Mouse (Mus musculus) macrophage (primary cell): ENCODE measurements around the gene Hdac7. TPM values are rescaled to one million over a fixed set of nuclear protein-coding genes. Genes with fewer than 3 reads are reported as not detected.
A peak's percentile ranks its signal among the peaks of the same experiment; 100 is the strongest.

Experiments
- H3K27ac ChIP-seq: fragments of 350-480 bp; formaldehyde crosslinking; 2 replicates; pipeline ENCODE4 v1.9.0; 2021
- H3K36me3 ChIP-seq: fragments of 350-480 bp; formaldehyde crosslinking; 2 replicates; pipeline ENCODE4 v1.9.0; 2021; ENCODE audit errors: inconsistent target
- H3K4me3 ChIP-seq: fragments of 350-480 bp; formaldehyde crosslinking; 2 replicates; pipeline ENCODE4 v1.9.0; 2021; ENCODE audit errors: inconsistent target
- H3K79me2 ChIP-seq: fragments of 350-480 bp; formaldehyde crosslinking; 2 replicates; pipeline ENCODE4 v1.9.0; 2021; ENCODE audit errors: inconsistent target
- WGBS: methylation state at CpG from one replicate; pipeline ENCODE4 v1.1.7; 2026; ENCODE audit warnings: inconsistent platforms; ENCODE audit not compliant: missing documents; 5-methylcytosine and 5-hydroxymethylcytosine counted together
- polyA plus RNA-seq: library from polyadenylated mRNA; stranded (reverse); fragments of 250-400 nt; gene quantifications from 3 replicates; pipeline ENCODE4 v1.2.4, GENCODE M21; 2018; ENCODE audit warnings: inconsistent platforms

The Hdac7 gene
- polyA plus RNA-seq, 1 experiment from 2014 or later: 2.1 TPM

DNA sequence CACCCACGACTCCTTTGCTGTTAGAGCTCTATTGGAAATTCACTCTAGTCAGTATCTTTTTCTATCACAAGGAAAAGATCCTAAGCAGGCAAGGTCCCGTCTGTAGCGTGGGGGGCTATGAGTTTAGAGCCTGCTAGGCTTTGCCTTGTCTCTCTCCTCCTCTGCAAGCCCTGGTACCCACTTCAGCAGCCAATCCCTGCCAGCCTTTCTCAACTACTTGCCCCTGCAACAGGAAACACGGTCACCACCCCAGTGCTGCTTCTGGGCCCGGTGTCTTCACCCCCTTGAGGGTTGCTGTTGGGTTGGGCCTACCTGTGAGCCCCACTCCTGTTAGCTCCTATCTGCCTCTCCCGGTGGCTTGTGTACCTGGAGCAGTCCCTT, 22.3 kb downstream of the Hdac7 start:
- Histone ChIP-seq H3K4me3 (no peak overlapping the region), H3K27ac (peak overlapping the region; percentile 35), H3K36me3 (no peaks in the 10 kb centered on the region), H3K79me2 (no peaks in the 10 kb centered on the region)
- 42% methylated on average over 6 of the region's 6 CpGs for WGBS

DNA sequence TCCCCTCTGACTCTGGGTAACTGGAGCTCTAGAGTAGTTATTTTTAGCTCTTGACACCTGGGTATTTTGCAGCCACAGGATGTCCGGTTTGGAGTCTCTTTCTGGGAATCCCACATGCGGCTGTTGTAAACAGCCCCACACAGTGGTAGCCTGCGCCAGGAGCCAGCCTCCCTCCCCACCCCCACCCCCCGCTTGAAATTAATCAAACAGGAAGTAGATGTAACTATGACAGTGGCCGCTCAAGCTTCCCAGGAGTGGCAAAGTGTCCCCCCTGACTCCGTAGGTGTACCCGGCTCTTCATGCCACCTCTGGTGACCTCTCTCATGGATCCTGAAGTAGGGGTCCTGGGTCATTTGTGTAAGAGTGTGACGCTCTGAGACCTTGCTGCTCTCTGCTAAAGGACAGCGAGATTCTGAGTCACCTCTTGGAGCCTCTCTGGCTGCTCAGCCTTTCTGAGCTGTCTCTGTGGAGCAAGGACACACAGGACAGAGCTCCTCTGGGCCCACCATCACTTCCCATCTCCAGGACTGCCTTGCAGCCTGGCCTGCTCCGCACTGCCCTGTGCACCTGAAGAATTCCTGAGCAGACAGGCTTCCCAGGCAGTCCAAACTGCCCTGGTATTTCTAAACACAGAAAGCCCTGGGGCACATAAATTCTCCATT, 22.9 kb downstream of the Hdac7 start:
- WGBS: 15% methylated on average over 10 of the region's 10 CpGs
- Histone ChIP-seq H3K79me2 (no peaks in the 10 kb centered on the region), H3K27ac (peak overlapping the region; percentile 35), H3K36me3 (no peaks in the 10 kb centered on the region), H3K4me3 (no peak overlapping the region)

DNA sequence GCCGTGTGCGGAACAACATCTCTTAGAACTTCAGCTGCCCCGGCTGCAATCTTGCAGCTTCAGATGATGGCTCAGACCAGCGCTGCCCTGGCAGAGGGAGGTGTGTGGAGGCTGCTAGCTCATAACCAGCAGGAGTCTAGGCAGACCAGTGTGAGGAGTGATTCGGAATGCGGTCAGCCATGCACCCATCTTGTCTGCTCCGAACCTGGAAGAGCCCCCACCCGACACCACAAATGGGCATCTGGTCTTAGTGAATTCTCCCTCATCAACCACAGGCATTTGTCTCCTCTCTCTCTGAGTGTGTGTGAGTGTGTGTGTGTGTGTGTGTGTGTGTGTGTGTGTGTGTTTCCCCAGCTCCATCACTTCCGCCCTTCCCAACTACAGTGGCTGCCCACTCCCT, 24.4 kb downstream of the Hdac7 start:
- H3K36me3 ChIP-seq: no peaks in the 10 kb centered on the region
- WGBS: 99% methylated on average over 9 of the region's 9 CpGs
- no peak overlapping the region for H3K4me3 ChIP-seq
- H3K27ac ChIP-seq: no peak overlapping the region
- no peaks in the 10 kb centered on the region for H3K79me2 ChIP-seq

DNA sequence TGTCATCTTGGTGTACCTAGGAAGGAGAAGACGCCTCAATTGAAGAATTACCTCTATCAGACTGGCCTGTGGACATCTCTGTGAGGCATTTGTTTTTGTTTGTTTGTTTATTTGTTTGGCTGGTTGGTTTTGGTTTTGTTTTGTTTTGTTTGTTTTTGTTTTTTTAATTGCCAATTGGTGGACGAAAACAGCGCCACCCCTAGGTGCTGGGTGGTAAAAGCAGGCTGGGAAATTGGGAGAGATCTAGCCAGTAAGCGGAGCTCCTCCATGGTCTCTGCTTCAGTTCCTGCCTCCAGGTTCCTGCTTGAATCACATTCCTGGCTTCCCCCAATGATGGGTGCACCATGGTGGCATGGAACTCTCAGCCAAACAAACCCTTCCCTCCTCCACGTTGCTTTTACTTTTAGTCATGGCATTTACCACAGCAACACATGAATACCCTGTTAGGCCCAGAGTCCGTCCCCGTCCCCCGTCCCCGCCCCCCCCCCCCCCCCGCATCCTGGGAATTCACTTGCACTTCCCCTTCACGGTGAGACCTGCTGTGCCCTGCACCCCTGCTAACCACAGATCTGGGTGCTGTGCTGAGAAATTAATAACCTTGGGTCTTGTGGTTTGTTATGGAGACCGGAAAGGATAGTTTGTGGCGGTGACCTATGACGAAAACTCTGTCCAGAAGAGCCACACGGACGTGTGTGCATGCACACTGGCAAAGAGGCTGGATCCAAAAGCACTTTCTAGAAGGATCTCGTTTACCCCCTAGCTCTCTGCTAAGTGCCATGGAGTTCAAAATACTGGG, 27.9 kb downstream of the Hdac7 start:
- Histone ChIP-seq H3K4me3 (no peak overlapping the region), H3K27ac (no peak overlapping the region), H3K36me3 (no peaks in the 10 kb centered on the region), H3K79me2 (no peaks in the 10 kb centered on the region)
- 44% methylated on average over 11 of the region's 17 CpGs for WGBS

DNA sequence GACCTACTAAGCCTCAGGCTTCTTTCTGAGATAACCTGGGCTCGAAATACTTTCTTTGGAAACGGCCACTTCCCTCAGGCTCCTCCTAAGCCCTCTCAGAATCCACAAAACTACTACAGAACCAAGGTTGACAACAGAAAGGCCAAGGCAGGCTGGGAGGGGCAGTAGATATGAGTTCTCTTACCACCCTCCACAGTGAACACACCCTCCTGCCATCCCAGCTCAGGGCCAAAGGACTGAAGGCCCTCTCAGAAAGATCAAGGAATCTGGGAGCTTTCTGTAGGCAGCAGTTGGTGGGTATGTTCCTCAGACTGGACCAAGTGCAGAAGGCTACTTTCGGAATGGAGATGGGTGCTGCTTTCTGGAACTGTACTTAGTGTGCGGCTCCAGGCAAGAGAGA, 29.0 kb downstream of the Hdac7 start:
- 100% methylated on average over 4 of the region's 4 CpGs for WGBS
- Histone ChIP-seq H3K27ac (no peak overlapping the region), H3K79me2 (no peaks in the 10 kb centered on the region), H3K36me3 (no peaks in the 10 kb centered on the region), H3K4me3 (no peak overlapping the region)

DNA sequence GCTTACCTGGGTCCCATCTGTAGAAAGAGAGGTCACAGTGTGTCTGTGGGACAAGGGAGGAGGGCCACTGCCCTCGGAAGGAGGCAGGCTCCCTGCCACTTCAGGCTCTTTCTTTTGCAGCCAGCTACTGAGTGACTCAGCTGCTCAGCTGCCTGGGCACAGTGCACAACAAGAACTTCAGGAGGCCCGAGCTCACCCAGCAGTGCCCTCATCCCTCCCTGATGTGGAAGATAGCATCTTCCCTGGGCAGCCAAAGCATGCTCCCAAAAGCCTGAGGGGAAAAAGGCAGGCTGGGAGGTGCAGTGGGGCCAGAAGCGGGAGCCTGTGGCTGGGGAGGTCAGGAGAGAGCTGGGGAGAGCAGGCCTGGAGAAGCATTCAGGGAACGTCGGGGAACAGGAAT, 29.6 kb downstream of the Hdac7 start:
- no peak overlapping the region for H3K4me3 ChIP-seq
- no peaks in the 10 kb centered on the region for H3K79me2 ChIP-seq
- H3K36me3 ChIP-seq: no peaks in the 10 kb centered on the region
- WGBS: 64% methylated on average over 5 of the region's 5 CpGs
- no peak overlapping the region for H3K27ac ChIP-seq

DNA sequence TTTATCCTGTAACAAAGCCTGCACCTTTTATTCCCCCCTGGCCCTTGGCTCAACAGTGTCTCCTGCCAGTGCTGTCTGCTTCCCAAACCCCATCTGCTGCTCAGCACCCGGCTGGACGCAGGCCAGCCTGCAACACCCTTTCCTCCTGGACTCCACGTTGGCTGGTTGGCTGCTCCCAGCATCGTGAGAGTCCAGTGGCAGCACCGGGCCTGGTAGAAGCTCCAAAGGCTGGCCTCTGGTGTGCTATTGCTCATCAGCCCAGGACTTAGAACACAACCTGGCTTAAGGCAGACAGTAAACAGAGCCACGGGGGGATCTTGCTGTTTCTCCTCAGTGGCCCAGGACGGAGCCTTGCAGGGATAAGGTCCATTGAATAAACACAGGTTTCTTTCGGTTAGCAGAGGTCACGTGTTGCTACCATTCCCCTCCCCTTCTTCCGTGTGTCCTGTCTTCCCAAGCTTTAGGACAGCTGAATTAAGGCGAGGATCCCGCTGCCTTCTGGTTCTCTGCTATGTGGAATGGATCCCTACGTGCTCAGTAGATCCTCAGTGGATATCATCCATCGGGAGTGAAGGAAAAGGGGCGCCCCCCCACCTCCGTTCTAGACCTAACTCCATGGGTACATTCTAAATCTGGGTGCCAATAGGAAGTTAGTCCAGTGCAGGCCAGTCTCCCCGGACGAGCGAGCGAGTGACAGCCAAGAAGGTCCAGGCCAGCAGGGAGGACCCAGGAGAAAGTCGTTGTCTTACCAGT, 30.7 kb downstream of the Hdac7 start:
- no peak overlapping the region for H3K4me3 ChIP-seq
- no peaks in the 10 kb centered on the region for H3K79me2 ChIP-seq
- H3K36me3 ChIP-seq: no peaks in the 10 kb centered on the region
- 85% methylated on average over 21 of the region's 21 CpGs for WGBS
- no peak overlapping the region for H3K27ac ChIP-seq

DNA sequence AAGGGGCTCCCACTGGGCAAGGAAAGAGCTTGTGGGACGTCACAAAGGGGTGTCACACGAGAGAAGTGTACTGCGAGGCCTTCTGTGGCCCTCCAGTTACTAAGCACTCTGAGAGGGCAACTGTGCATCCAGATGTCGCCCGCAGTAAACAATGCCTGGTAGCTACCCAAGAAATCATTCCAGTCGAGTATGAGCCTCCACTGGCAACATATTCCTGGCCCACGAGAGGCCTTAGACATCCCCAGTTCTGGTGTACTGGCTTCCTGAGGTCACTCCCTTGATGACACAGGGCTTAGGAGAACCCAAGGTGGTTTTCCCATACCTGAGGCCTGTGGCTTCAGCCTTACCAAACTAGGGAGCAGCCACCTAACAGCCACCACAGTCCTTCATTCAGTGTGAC, 31.4 kb downstream of the Hdac7 start:
- Histone ChIP-seq H3K79me2 (no peaks in the 10 kb centered on the region), H3K27ac (no peak overlapping the region), H3K4me3 (no peak overlapping the region), H3K36me3 (no peaks in the 10 kb centered on the region)
- 86% methylated on average over 7 of the region's 7 CpGs for WGBS

DNA sequence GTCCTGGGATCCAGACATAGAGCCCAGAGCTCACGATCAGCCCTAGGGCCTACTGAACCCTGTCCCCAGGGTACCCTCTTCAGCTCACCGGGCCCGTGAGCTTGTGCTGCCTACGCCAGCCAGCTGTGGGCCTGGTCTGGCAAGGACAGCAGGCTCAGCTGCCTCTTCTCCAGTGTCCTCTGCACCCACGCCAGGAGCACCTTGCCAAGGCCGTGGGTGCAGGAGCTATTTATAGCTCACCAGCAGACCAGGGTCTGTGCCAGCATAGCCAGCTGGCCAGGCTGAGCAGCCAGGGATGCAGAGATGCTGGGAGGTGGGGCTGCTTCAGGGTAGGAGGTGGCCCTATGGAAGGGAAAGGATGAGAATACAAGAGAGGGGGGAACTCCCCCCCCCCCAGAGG, 32.2 kb downstream of the Hdac7 start:
- H3K79me2 ChIP-seq: no peaks in the 10 kb centered on the region
- H3K36me3 ChIP-seq: no peaks in the 10 kb centered on the region
- H3K4me3 ChIP-seq: no peak overlapping the region
- WGBS: 81% methylated on average over 6 of the region's 6 CpGs
- no peak overlapping the region for H3K27ac ChIP-seq

DNA sequence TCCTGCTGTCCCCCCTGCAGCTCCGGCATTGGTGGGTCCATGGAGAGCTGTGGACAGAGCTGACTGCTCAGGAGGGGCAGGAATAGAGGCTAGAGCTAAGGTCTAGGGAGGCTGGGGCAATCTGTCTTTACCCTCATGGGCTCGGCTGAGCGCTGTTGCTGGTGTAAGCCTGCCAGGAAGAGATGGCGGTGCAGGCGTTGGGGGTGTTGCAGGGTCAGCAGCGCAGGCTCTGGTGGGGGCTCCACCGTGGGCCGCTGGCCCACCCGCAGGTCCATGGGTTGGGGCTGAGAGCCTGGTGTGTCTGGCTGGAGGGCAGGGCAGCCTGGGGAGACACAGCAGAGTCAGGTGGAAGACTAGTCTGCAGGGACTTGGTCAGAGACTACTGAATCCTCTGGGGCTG, 33.0 kb downstream of the Hdac7 start:
- no peaks in the 10 kb centered on the region for H3K79me2 ChIP-seq
- 90% methylated on average over 9 of the region's 9 CpGs for WGBS
- H3K4me3 ChIP-seq: no peak overlapping the region
- no peaks in the 10 kb centered on the region for H3K36me3 ChIP-seq
- H3K27ac ChIP-seq: no peak overlapping the region

DNA sequence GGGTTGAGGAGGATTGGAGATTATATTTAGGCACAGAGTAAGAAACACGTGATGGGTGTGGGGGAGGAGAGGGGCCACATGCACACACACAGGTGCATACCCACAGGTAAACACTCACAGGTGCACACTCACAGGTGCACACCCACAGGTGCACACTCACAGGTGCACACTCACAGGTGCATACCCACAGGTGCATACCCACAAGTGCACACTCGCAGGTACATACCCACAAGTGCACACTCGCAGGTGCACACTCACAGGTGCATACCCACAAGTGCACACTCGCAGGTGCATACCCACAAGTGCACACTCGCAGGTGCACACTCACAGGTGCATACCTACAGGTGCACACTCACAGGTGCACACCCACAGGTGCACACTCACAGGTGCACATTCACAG, 33.9 kb downstream of the Hdac7 start:
- Histone ChIP-seq H3K36me3 (no peaks in the 10 kb centered on the region), H3K4me3 (no peak overlapping the region), H3K79me2 (no peaks in the 10 kb centered on the region), H3K27ac (no peak overlapping the region)
- 91% methylated on average over 4 of the region's 5 CpGs for WGBS

DNA sequence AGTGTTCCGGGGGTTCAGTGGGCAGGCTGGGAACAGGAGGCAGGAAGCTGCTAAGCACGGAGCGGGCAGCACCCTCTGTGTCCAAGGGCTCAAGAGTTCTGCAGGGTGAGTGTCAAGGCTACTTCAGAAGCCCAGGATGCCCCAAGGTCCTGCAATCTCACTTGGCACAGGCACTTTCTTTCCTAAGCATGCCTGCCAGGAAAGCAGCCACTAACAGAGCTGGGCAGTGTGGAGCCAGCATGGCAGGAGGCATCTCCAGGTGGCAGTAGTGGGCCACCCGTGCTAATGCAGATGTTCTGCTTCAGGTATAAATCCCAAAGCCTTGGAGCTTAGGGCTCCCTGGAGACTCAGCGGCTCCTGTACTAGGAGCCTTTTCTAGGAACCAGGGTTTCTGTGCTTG, 34.4 kb downstream of the Hdac7 start:
- H3K27ac ChIP-seq: no peak overlapping the region
- no peak overlapping the region for H3K4me3 ChIP-seq
- WGBS: 95% methylated on average over 5 of the region's 5 CpGs
- no peaks in the 10 kb centered on the region for H3K36me3 ChIP-seq
- H3K79me2 ChIP-seq: no peaks in the 10 kb centered on the region

DNA sequence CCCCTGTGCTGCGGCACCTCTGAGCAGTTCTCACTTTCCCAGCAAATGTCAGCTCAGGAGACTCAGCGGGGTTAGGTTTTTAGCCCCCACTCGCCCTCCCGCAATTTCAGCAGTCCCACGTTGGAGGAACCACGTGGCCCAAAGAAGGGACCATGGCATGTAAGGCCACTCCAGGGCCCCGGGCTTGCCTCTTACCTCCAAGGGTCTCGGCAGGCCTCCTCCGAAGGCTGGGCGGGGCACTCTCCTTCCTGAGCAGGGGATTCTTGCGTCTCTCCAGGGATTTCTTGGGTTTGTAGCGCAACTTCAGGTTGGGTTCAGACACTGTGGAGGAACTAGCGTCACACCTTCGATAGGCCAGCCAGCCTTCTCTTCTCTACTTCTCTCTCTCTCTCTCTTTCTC, 35.1 kb downstream of the Hdac7 start:
- no peak overlapping the region for H3K27ac ChIP-seq
- no peaks in the 10 kb centered on the region for H3K79me2 ChIP-seq
- WGBS: 96% methylated on average over 10 of the region's 14 CpGs
- H3K36me3 ChIP-seq: no peaks in the 10 kb centered on the region
- H3K4me3 ChIP-seq: no peak overlapping the region

DNA sequence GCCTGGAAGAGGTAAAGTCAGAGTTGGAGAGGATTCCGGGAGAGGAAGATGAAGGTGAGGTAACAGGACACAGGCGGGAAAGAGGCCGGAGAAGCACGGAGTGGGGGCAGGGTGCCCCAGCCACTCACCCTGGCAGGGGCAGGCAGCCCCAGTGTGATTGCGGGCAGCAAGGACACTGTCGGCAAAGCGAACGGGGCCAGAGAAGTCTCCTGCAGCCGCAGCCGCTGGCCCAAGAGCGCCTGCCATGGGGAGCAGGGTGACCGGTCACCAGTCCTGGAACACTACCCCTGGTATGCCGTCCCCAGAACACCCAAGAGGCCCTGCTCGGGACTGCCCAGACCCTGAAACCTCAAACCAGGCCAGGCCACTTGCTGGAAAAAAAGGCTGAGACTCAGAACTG, 35.8 kb downstream of the Hdac7 start:
- no peak overlapping the region for H3K27ac ChIP-seq
- no peak overlapping the region for H3K4me3 ChIP-seq
- H3K79me2 ChIP-seq: no peaks in the 10 kb centered on the region
- 92% methylated on average over 14 of the region's 14 CpGs for WGBS
- no peaks in the 10 kb centered on the region for H3K36me3 ChIP-seq

DNA sequence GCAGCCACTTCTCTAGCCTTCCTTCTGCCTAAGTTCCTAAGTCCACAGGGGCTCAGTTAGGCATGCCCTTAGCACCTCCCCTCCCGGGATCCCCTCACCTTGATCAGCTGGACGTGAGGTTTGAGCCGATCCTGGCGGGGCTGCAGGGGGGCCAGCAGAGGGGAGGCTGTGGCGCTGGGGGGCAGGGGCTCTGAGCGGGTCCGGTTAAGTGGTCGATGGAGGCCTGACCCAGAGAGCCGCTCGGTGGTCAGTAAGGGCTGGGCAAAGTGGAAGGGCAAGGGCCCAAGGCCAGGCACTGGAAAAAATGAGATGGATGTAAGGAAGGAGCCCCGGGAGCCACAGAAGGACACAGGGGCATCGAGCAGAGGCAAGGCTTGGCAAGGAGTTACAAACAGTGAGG, 36.4 kb downstream of the Hdac7 start:
- no peak overlapping the region for H3K27ac ChIP-seq
- H3K36me3 ChIP-seq: no peaks in the 10 kb centered on the region
- WGBS: 98% methylated on average over 11 of the region's 12 CpGs
- no peak overlapping the region for H3K4me3 ChIP-seq
- H3K79me2 ChIP-seq: no peaks in the 10 kb centered on the region
